ENCODE assay signal across 10 mouse cellular contexts in genomic region chr5:20956298-20956697, GRCm38 (mm10). TPM values are rescaled to one million over a fixed set of nuclear protein-coding genes. Genes with fewer than 3 reads are reported as not detected.
DNase-seq lines count a peak whose midpoint lies in the region; ATAC-seq and TF ChIP-seq lines count a peak whose summit lies in the region.
"Had no signal": no experiment of that assay in that cellular context is flagged by ENCODE, and none has a peak within 500 bp of the region (broad histone marks: within the 10 kb centered on the region; RNA-seq: fewer than 3 reads in every experiment).

TSS of gene Rsbn1l (minus strand) at chr5:20956398.

- H3K4me1 ChIP-seq in cerebellum, adult 2 months (ENCODE audit: control insufficient read depth, insufficient read depth, low read length), result no peaks in the 10 kb centered on the region; the same call in 1 of the 2 replicates
- peaks cover 9% of the 10 kb centered on the region for H3K4me1 ChIP-seq in stomach, embryonic 16.5 days (ENCODE audit: control insufficient read depth, insufficient read depth, low read length)
- 0 out of 2 replicates have a peak, but pooled peaks cover 5% of the 10 kb centered on the region for H3K4me1 ChIP-seq in forebrain, embryonic 12.5 days

- no peak within 1 kb of the TSS for H3K4me3 ChIP-seq in cerebellum, adult 2 months (replicated peaks; ENCODE audit: insufficient read depth, low read depth, low read length)
- no peak within 1 kb of the TSS for H3K4me3 ChIP-seq in stomach, embryonic 16.5 days (replicated peaks; ENCODE audit: low read length)
- no peak within 1 kb of the TSS for H3K4me3 ChIP-seq in gastrocnemius, adult 2 months
- H3K4me3 ChIP-seq in forebrain, embryonic 12.5 days (replicated peaks), result no peak within 1 kb of the TSS
- H3K4me3 ChIP-seq: heart, embryonic 15.5 days had no signal

- 97% methylated on average over 3 of the region's 3 CpGs for WGBS in cerebellum, adult 2 months
- 95% methylated on average over 3 of the region's 3 CpGs for WGBS in stomach, embryonic 16.5 days
- 96% methylated on average over 3 of the region's 3 CpGs for WGBS in forebrain, embryonic 12.5 days

- TF ChIP-seq CTCF in cerebellum, adult 2 months (IDR thresholded peaks at IDR 0.05; ENCODE audit: borderline replicate concordance, insufficient read depth, low read depth, low read length), result no peak
- TF ChIP-seq CTCF in gastrocnemius, adult 2 months (IDR thresholded peaks at IDR 0.05), result no peak

- peaks cover 5% of the 10 kb centered on the region; the same call in 1 of the 2 replicates for H3K9me3 ChIP-seq in stomach, embryonic 16.5 days (replicated peaks; ENCODE audit: control insufficient read depth, low read length)
- H3K9me3 ChIP-seq in forebrain, embryonic 12.5 days, result 0 out of 2 replicates have a peak, but pooled peaks cover 3% of the 10 kb centered on the region
- H3K9me3 ChIP-seq: heart, embryonic 15.5 days had no signal

- no peak within 1 kb of the TSS for H3K27ac ChIP-seq in cerebellum, adult 2 months (ENCODE audit: insufficient read depth, low read length)
- H3K27ac ChIP-seq in stomach, embryonic 16.5 days (ENCODE audit: low read length), result no peak within 1 kb of the TSS
- no peak within 1 kb of the TSS for H3K27ac ChIP-seq in gastrocnemius, adult 2 months
- no peak within 1 kb of the TSS for H3K27ac ChIP-seq in forebrain, embryonic 12.5 days
- H3K27ac ChIP-seq: heart, embryonic 15.5 days had no signal

- ATAC-seq in stomach, embryonic 16.5 days (ENCODE audit: insufficient read depth, low FRiP score), result no peak
- ATAC-seq in forebrain, embryonic 12.5 days (ENCODE audit: low FRiP score), result no peak

- intact Hi-C loops in left cerebral cortex, postnatal 14 days (cut with DNase I), result no loop called here
- intact Hi-C loops in gastrocnemius, adult 2 months (cut with DNase I), result no loop called here

- TF ChIP-seq POLR2A in cerebellum, adult 2 months (IDR thresholded peaks at IDR 0.05; ENCODE audit: borderline replicate concordance, insufficient read depth, low read length), result no peak

- no peak within 1 kb of the TSS for H3K9ac ChIP-seq in stomach, embryonic 16.5 days (ENCODE audit: low read length)
- no peak within 1 kb of the TSS for H3K9ac ChIP-seq in forebrain, embryonic 12.5 days
- H3K9ac ChIP-seq: heart, embryonic 15.5 days had no signal

- peak within 1 kb of the TSS; percentile 11; the same call in 1 of the 2 replicates for H3K4me2 ChIP-seq in stomach, embryonic 16.5 days (ENCODE audit: low read depth, low read length)
- H3K4me2 ChIP-seq in forebrain, embryonic 12.5 days, result no peak within 1 kb of the TSS
- H3K4me2 ChIP-seq: heart, embryonic 15.5 days had no signal

- H3K36me3 ChIP-seq in stomach, embryonic 16.5 days (ENCODE audit: control insufficient read depth, insufficient read depth, low read length), result peaks cover 7% of the 10 kb centered on the region; the same call in 1 of the 2 replicates
- H3K36me3 ChIP-seq in forebrain, embryonic 12.5 days (replicated peaks), result peaks cover 4% of the 10 kb centered on the region

- no peaks in the 10 kb centered on the region for H3K27me3 ChIP-seq in cerebellum, adult 2 months (ENCODE audit: control insufficient read depth, insufficient read depth, low read length)
- H3K27me3 ChIP-seq in stomach, embryonic 16.5 days (ENCODE audit: control insufficient read depth, insufficient read depth, low read length), result no peaks in the 10 kb centered on the region
- no peaks in the 10 kb centered on the region for H3K27me3 ChIP-seq in forebrain, embryonic 12.5 days
- H3K27me3 ChIP-seq: heart, embryonic 15.5 days had no signal

- DNase-seq in cerebellum, adult 2 months, result no peak
- DNase-seq in cerebellum, postnatal 36 days, result no peak
- DNase-seq in thymus, postnatal 0 days (ENCODE audit: low spot score), result no peak
- DNase-seq in thymus, postnatal 10 days (ENCODE audit: low spot score in 2 of 2), result no peak
- DNase-seq in left cerebral cortex, postnatal 14 days (ENCODE audit: low spot score in 2 of 2), result no peak
- no peak for DNase-seq in gastrocnemius, adult 2 months
- DNase-seq: lung, adult 18-20 months had no signal

RNA-seq across cellular contexts. Expression of gene Rsbn1l, which starts in this region (rescaled TPM):
- 12.9 and 14.4 TPM in 2 replicates for polyA plus RNA-seq in cerebellum, adult 2 months (2012; rRNA removed)
- 21.6 and 28.7 TPM in 2 replicates for polyA plus RNA-seq in thymus, postnatal 0 days (2015; fragmentation: Nextera tagmentation; extraction: Ambion mirVana)
- 10 to 100 TPM; 13.7 to 14.7 TPM for total RNA-seq in left cerebral cortex, postnatal 14 days (2021)
- polyA plus RNA-seq in stomach, embryonic 16.5 days (2015; fragmentation: Nextera tagmentation; extraction: Ambion mirVana), result 4.2 and 4.6 TPM in 2 replicates
- total RNA-seq in gastrocnemius, adult 2 months (2021), result 1 to 10 TPM; 9.2 to 9.9 TPM
- polyA plus RNA-seq in forebrain, embryonic 12.5 days (2016; fragmentation: Nextera tagmentation; extraction: Ambion mirVana), result 6.5 and 7.3 TPM in 2 replicates
